In the genomic region with DNA sequence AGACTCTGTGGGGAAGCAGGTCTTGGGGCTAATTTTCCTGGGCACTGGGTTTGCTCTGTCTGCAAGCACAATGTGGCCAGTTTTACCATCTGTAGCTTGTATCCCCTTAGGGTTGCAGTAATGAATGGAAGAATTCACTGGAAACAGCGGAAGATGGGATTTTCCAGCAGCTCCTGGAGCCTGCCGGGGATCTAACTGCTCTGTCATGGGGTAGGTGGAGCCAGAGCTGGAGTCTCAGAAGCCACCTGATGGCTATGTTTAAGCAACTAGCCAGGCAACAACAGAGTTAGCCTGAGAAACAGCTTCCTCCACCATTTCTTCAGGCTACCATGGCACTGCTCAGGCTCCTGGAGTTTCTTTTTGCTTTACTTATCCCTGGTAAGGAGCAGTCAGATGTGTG, we compare ENCODE assay signal across 22 mouse cellular contexts. TPM values are rescaled to one million over a fixed set of nuclear protein-coding genes. Genes with fewer than 3 reads are reported as not detected.
DNase-seq lines count a peak whose midpoint lies in the region; ATAC-seq lines count a peak whose summit lies in the region.
"Had no signal": no experiment of that assay in that cellular context is flagged by ENCODE, and none has a peak within 500 bp of the region (broad histone marks: within the 10 kb centered on the region; RNA-seq: fewer than 3 reads in every experiment).

A gene (plus strand): TSS at position 301 of the 400 bp plus-strand sequence.

- intact Hi-C loops in heart, postnatal 10 days (cut with DNase I), result no loop called here

- H3K4me3 ChIP-seq in midbrain, embryonic 11.5 days (ENCODE audit: low read depth, low read length), result no peak within 1 kb of the TSS
- no peak within 1 kb of the TSS for H3K4me3 ChIP-seq in midbrain, embryonic 14.5 days (replicated peaks; ENCODE audit: low read depth, low read length)
- H3K4me3 ChIP-seq in embryonic facial prominence, embryonic 12.5 days, result no peak within 1 kb of the TSS
- H3K4me3 ChIP-seq in limb, embryonic 10.5 days, result no peak within 1 kb of the TSS
- H3K4me3 ChIP-seq in stomach, embryonic 16.5 days (replicated peaks; ENCODE audit: low read length), result no peak within 1 kb of the TSS
- H3K4me3 ChIP-seq: forebrain, embryonic 12.5 days; hindbrain, embryonic 10.5 days had no signal

- ATAC-seq in midbrain, embryonic 11.5 days (ENCODE audit: low FRiP score), result no peak
- ATAC-seq in midbrain, embryonic 14.5 days (ENCODE audit: low FRiP score, low TSS enrichment), result no peak
- ATAC-seq in embryonic facial prominence, embryonic 12.5 days (ENCODE audit: insufficient number of reproducible peaks, insufficient read depth, low FRiP score, low TSS enrichment), result no peak
- no peak for ATAC-seq in stomach, embryonic 16.5 days (ENCODE audit: insufficient read depth, low FRiP score)
- ATAC-seq: activated CD4-positive, CD25-positive, alpha-beta regulatory T cell, adult 4 months; liver, postnatal 0 days; Patski had no signal

- H3K36me3 ChIP-seq in midbrain, embryonic 11.5 days (ENCODE audit: control insufficient read depth, insufficient read depth, low read length), result no peaks in the 10 kb centered on the region
- no peaks in the 10 kb centered on the region for H3K36me3 ChIP-seq in midbrain, embryonic 14.5 days (ENCODE audit: control insufficient read depth, insufficient read depth, low read length)
- no peaks in the 10 kb centered on the region for H3K36me3 ChIP-seq in embryonic facial prominence, embryonic 12.5 days
- no peaks in the 10 kb centered on the region for H3K36me3 ChIP-seq in limb, embryonic 10.5 days
- H3K36me3 ChIP-seq in stomach, embryonic 16.5 days (ENCODE audit: control insufficient read depth, insufficient read depth, low read length), result no peaks in the 10 kb centered on the region
- H3K36me3 ChIP-seq: forebrain, embryonic 12.5 days; hindbrain, embryonic 10.5 days had no signal

- no peak within 1 kb of the TSS for H3K4me2 ChIP-seq in midbrain, embryonic 11.5 days
- H3K4me2 ChIP-seq in midbrain, embryonic 14.5 days (ENCODE audit: low read length), result no peak within 1 kb of the TSS
- H3K4me2 ChIP-seq in embryonic facial prominence, embryonic 12.5 days (replicated peaks), result no peak within 1 kb of the TSS
- no peak within 1 kb of the TSS for H3K4me2 ChIP-seq in stomach, embryonic 16.5 days (ENCODE audit: low read depth, low read length)
- H3K4me2 ChIP-seq: forebrain, embryonic 12.5 days had no signal

- DNase-seq in midbrain, embryonic 11.5 days (ENCODE audit: low spot score, missing footprints), result peak; percentile 41
- no peak for DNase-seq in midbrain, embryonic 14.5 days
- DNase-seq in limb, embryonic 10.5 days (ENCODE audit: low spot score), result no peak
- no peak for DNase-seq in urinary bladder, postnatal 10 days (ENCODE audit: low spot score)
- DNase-seq in heart, postnatal 10 days, result no peak
- DNase-seq: adrenal gland, postnatal 14 days; cerebellum, adult 11-12 months; cerebellum, postnatal 14 days; gastrocnemius, postnatal 14 days; kidney, adult 2 months; kidney, postnatal 4 days; layer of hippocampus, adult 9-11 months; liver, postnatal 0 days; right cerebral cortex, postnatal 4 days; thymus, adult 2 months had no signal

- no peaks in the 10 kb centered on the region for H3K27me3 ChIP-seq in midbrain, embryonic 11.5 days (ENCODE audit: control insufficient read depth, insufficient read depth, low read length)
- no peaks in the 10 kb centered on the region for H3K27me3 ChIP-seq in midbrain, embryonic 14.5 days (ENCODE audit: control insufficient read depth, insufficient read depth, low read length)
- H3K27me3 ChIP-seq in embryonic facial prominence, embryonic 12.5 days, result no peaks in the 10 kb centered on the region
- H3K27me3 ChIP-seq in limb, embryonic 10.5 days (ENCODE audit: low read depth, poor library complexity, severe bottlenecking), result no peaks in the 10 kb centered on the region
- no peaks in the 10 kb centered on the region for H3K27me3 ChIP-seq in stomach, embryonic 16.5 days (ENCODE audit: control insufficient read depth, insufficient read depth, low read length)
- H3K27me3 ChIP-seq: forebrain, embryonic 12.5 days had no signal

- no peaks in the 10 kb centered on the region for H3K4me1 ChIP-seq in midbrain, embryonic 11.5 days (ENCODE audit: control insufficient read depth, insufficient read depth, low read length)
- no peaks in the 10 kb centered on the region for H3K4me1 ChIP-seq in midbrain, embryonic 14.5 days (ENCODE audit: control insufficient read depth, insufficient read depth, low read length)
- H3K4me1 ChIP-seq in embryonic facial prominence, embryonic 12.5 days, result peaks cover 10% of the 10 kb centered on the region; the same call in 1 of the 2 replicates
- H3K4me1 ChIP-seq in limb, embryonic 10.5 days, result peaks cover 11% of the 10 kb centered on the region
- no peaks in the 10 kb centered on the region for H3K4me1 ChIP-seq in stomach, embryonic 16.5 days (ENCODE audit: control insufficient read depth, insufficient read depth, low read length)
- H3K4me1 ChIP-seq: forebrain, embryonic 12.5 days had no signal

- 89% methylated on average over 2 of the region's 2 CpGs for WGBS in midbrain, embryonic 11.5 days
- WGBS in midbrain, embryonic 14.5 days, result 71% methylated on average over 2 of the region's 2 CpGs
- WGBS in embryonic facial prominence, embryonic 12.5 days, result 26% methylated on average over 2 of the region's 2 CpGs
- WGBS in limb, embryonic 10.5 days, result 68% methylated on average over 2 of the region's 2 CpGs
- 50% methylated on average over 2 of the region's 2 CpGs for WGBS in stomach, embryonic 16.5 days

- no peaks in the 10 kb centered on the region for H3K9me3 ChIP-seq in midbrain, embryonic 11.5 days (ENCODE audit: control insufficient read depth, low read length)
- H3K9me3 ChIP-seq in midbrain, embryonic 14.5 days (ENCODE audit: control insufficient read depth, low read length), result no peaks in the 10 kb centered on the region
- H3K9me3 ChIP-seq in embryonic facial prominence, embryonic 12.5 days, result no peaks in the 10 kb centered on the region
- H3K9me3 ChIP-seq in limb, embryonic 10.5 days (replicated peaks), result no peaks in the 10 kb centered on the region
- no peaks in the 10 kb centered on the region for H3K9me3 ChIP-seq in stomach, embryonic 16.5 days (replicated peaks; ENCODE audit: control insufficient read depth, low read length)
- H3K9me3 ChIP-seq: forebrain, embryonic 12.5 days; hindbrain, embryonic 10.5 days had no signal

- H3K9ac ChIP-seq in midbrain, embryonic 11.5 days (ENCODE audit: low read length), result no peak within 1 kb of the TSS
- H3K9ac ChIP-seq in midbrain, embryonic 14.5 days (replicated peaks; ENCODE audit: low read length), result no peak within 1 kb of the TSS
- H3K9ac ChIP-seq in embryonic facial prominence, embryonic 12.5 days, result no peak within 1 kb of the TSS
- no peak within 1 kb of the TSS for H3K9ac ChIP-seq in stomach, embryonic 16.5 days (ENCODE audit: low read length)
- H3K9ac ChIP-seq: forebrain, embryonic 12.5 days; liver, postnatal 0 days had no signal

- H3K27ac ChIP-seq in midbrain, embryonic 11.5 days (ENCODE audit: low read depth, low read length), result no peak within 1 kb of the TSS
- H3K27ac ChIP-seq in midbrain, embryonic 14.5 days (replicated peaks; ENCODE audit: low read depth, low read length), result no peak within 1 kb of the TSS
- H3K27ac ChIP-seq in embryonic facial prominence, embryonic 12.5 days, result peak within 1 kb of the TSS; percentile 5; the same call in 1 of the 2 replicates
- H3K27ac ChIP-seq in limb, embryonic 10.5 days, result no peak within 1 kb of the TSS
- no peak within 1 kb of the TSS for H3K27ac ChIP-seq in stomach, embryonic 16.5 days (ENCODE audit: low read length)
- H3K27ac ChIP-seq: forebrain, embryonic 12.5 days; hindbrain, embryonic 10.5 days had no signal

RNA-seq across cellular contexts. Expression of the gene that starts here (rescaled TPM):
- polyA plus RNA-seq in midbrain, embryonic 11.5 days (2014; fragmentation: Nextera tagmentation; extraction: Ambion mirVana), result 2.2 and 3.3 TPM in 2 replicates
- polyA plus RNA-seq in midbrain, embryonic 14.5 days (2014; fragmentation: Nextera tagmentation; extraction: Ambion mirVana), result 1.1 and 1.2 TPM in 2 replicates
- 14.6 and 16.2 TPM in 2 replicates for polyA plus RNA-seq in embryonic facial prominence, embryonic 12.5 days (2016; fragmentation: Nextera tagmentation; extraction: Ambion mirVana)
- polyA plus RNA-seq in limb, embryonic 10.5 days (2016; fragmentation: Nextera tagmentation; extraction: Ambion mirVana), result 6.5 and 11.9 TPM in 2 replicates
- polyA plus RNA-seq in stomach, embryonic 16.5 days (2015; fragmentation: Nextera tagmentation; extraction: Ambion mirVana), result 12.2 and 12.7 TPM in 2 replicates
- total RNA-seq in heart, postnatal 10 days (2021), result 1 to 10 TPM; 2.0 TPM
- total RNA-seq: liver, adult 2 months had no signal
- polyA plus RNA-seq: Patski had no signal
